Mouse (Mus musculus) ES-Bruce4 (cell line): ENCODE measurements around the gene Dscaml1. TPM values are rescaled to one million over a fixed set of nuclear protein-coding genes. Genes with fewer than 3 reads are reported as not detected.

Experiments used
- H3K27ac ChIP-seq: 2 replicates; pipeline ENCODE4 v1.5.1; 2012; ENCODE audit warnings: low read length, inconsistent platforms; ENCODE audit not compliant: insufficient read depth
- H3K27me3 ChIP-seq: 2 replicates; pipeline ENCODE4 v1.6.1; 2012; ENCODE audit warnings: mild to moderate bottlenecking, low read length, inconsistent platforms; ENCODE audit not compliant: control insufficient read depth, poor library complexity, insufficient read depth, severe bottlenecking
- H3K36me3 ChIP-seq: 2 replicates; pipeline ENCODE4 v1.6.1; 2012; ENCODE audit warnings: inconsistent platforms, mild to moderate bottlenecking, low read length, moderate library complexity; ENCODE audit not compliant: control insufficient read depth, poor library complexity, insufficient read depth, severe bottlenecking
- H3K4me1 ChIP-seq: one replicate; pipeline ENCODE4 v1.8.1; 2011; ENCODE audit warnings: low read length; ENCODE audit not compliant: control insufficient read depth, insufficient read depth
- H3K4me3 ChIP-seq: 2 replicates; pipeline ENCODE4 v1.5.1; 2011; ENCODE audit warnings: low read depth, mild to moderate bottlenecking, low read length
- H3K9ac ChIP-seq: 2 replicates; pipeline ENCODE4 v1.6.1; 2012; ENCODE audit warnings: low read depth, mild to moderate bottlenecking, inconsistent platforms; ENCODE audit not compliant: poor library complexity, severe bottlenecking
- H3K9me3 ChIP-seq: replicated peaks from 2 replicates; pipeline ENCODE4 v1.6.1; 2012; ENCODE audit warnings: mild to moderate bottlenecking, low read length, inconsistent platforms; ENCODE audit not compliant: control insufficient read depth, poor library complexity, insufficient read depth, severe bottlenecking
- CTCF ChIP-seq: IDR thresholded peaks from one replicate; pipeline ENCODE4 v1.8.1; 2011; ENCODE audit warnings: low read depth, low read length
- EP300 ChIP-seq: IDR thresholded peaks from 2 replicates; pipeline ENCODE4 v1.6.1; 2011; ENCODE audit warnings: low read depth, low read length; ENCODE audit not compliant: insufficient read depth
- POLR2A ChIP-seq: IDR thresholded peaks from one replicate; pipeline ENCODE4 v1.8.1; 2011; ENCODE audit warnings: low read length; ENCODE audit not compliant: insufficient read depth
- polyA plus RNA-seq: library from polyadenylated mRNA; stranded (reverse); fragments of >200 nt; gene quantifications from 2 replicates; pipeline ENCODE4 v1.2.4, GENCODE M21; 2011; ENCODE audit warnings: low read depth; ENCODE audit not compliant: missing spikeins, insufficient read depth, insufficient read length

Gene Dscaml1
- polyA plus RNA-seq, 1 experiment: 4.0 TPM

DNA sequence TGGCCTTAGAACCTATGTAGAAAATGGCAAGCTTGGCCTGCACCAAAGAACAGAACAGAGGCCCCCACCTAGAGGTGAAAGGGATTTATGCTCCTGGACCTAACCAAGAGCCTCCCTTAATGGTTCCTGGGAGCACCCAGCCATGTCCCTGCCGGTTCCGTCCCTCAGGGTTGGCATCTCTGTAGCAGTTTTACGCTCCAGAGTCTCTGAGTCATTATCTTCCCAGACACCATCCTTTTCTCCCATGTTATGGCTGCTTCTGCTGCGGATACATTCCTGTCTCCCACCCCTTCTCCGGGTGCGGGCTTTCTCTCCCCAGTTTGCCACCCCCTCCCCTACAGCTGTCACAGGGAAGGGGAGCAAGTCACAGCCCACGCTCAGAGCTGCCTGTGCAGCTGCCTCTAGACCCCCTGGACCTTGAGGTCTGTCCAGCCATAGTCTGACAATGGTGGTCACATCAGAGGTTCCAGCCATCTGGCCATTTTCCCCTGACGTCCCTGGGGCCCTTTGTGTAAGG lies 108.1 kb downstream of the Dscaml1 start:
- Histone ChIP-seq H3K9me3 (no peaks in the 10 kb centered on the region), H3K4me1 (no peaks in the 10 kb centered on the region), H3K9ac (no peak overlapping the region), H3K36me3 (no peaks in the 10 kb centered on the region), H3K27ac (no peak overlapping the region), H3K4me3 (no peak overlapping the region), H3K27me3 (no peaks in the 10 kb centered on the region)
- TF ChIP-seq POLR2A (no peak), EP300 (no peak), CTCF (no peak)

DNA sequence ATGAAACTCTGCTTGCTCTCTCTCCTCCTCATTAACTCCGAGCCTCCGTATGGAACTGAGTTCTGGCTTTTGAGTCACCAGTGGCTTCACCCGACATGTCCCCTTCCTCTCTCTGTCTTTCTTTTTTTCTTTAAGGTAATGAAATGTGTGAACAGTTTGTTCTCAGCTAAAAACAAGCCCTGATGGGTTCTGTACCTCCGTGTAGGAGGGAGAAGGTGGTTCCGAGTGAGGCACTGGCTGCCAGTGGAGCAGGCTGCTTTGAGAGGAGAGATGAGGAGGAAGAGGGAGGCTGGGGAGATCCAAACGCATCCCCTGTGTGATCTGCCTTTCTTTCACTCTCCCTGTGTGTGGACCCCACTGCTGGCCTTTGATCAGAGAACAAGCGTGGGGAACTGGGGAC lies 111.2 kb downstream of the Dscaml1 start:
- Histone ChIP-seq H3K4me3 (no peak overlapping the region), H3K4me1 (no peaks in the 10 kb centered on the region), H3K9ac (no peak overlapping the region), H3K36me3 (no peaks in the 10 kb centered on the region), H3K27ac (no peak overlapping the region), H3K27me3 (no peaks in the 10 kb centered on the region), H3K9me3 (no peaks in the 10 kb centered on the region)
- no peak for TF ChIP-seq CTCF
- no peak for TF ChIP-seq EP300
- TF ChIP-seq POLR2A: no peak

DNA sequence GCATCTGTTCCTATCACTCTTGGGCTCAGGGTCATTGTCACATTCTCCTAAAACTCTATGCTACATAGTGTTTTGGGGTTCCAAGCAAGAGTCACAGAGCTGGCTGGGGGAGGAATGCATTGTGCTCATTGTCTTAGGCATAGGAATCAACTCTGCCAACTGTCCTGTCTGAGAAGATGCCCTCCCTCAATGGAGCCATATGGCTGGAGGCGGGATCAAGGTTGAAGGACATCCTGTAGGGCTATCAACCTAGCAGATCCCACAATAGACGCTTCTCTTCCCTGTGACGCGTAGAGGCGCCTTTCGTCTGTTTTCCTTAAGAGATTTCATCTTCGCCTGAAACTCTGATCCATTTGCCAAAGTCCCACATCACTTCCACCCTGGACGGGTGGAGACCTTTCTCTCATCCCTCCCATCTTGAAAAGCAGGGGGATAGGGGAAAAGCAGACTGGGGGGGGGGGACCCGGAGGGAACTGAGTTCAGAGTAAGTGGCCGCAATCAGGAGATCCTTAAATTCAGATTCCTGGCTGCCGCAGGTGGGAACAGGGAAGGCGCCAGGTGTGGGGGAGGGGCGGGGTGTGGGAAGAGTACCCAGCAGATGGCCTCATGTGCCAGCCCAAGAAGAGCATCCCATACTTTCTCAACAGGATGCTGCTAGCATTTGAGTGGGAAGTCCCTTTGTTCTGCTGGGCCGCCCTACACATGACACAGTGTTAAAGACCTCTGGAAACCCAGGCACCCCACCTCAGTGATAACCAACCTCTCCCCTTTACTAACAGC lies 113.0 kb downstream of the Dscaml1 start:
- Histone ChIP-seq H3K27ac (no peak overlapping the region), H3K9me3 (no peaks in the 10 kb centered on the region), H3K9ac (no peak overlapping the region), H3K4me1 (no peaks in the 10 kb centered on the region), H3K4me3 (no peak overlapping the region), H3K27me3 (no peaks in the 10 kb centered on the region), H3K36me3 (no peaks in the 10 kb centered on the region)
- TF ChIP-seq CTCF (no peak), EP300 (no peak), POLR2A (no peak)

DNA sequence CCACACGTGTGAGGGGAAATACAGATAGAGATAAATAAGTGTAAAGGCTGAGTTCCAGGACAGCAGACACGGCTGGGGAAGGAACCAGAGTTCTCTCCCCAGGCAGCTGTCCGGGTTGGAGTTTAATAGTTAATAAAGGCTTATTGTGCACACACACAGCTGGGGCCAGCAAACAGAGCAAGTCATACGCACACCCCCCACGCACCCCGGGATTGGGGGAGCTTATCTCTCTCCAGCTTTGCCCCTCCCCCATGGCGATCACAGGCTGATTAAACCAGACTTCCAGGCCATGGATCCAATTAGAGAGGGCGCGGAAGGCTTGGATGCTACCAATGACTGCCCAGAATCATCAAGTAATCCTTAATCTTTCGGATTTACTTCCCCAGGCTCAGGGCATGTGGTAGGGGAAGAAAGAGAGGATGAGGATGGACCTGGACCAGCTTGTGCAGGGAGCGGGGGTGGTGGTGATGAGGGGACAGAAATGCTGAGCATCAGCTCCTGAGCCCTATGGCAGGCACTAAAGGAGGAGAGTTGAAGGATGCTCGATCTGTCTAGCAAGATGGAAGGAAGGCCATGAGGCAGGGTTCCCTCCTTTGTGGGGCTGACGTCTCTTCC lies 119.7 kb downstream of the Dscaml1 start:
- Histone ChIP-seq H3K9ac (no peak overlapping the region), H3K27me3 (no peaks in the 10 kb centered on the region), H3K4me3 (no peak overlapping the region), H3K27ac (no peak overlapping the region), H3K9me3 (no peaks in the 10 kb centered on the region), H3K4me1 (no peaks in the 10 kb centered on the region), H3K36me3 (no peaks in the 10 kb centered on the region)
- TF ChIP-seq POLR2A (no peak), EP300 (no peak), CTCF (no peak)

DNA sequence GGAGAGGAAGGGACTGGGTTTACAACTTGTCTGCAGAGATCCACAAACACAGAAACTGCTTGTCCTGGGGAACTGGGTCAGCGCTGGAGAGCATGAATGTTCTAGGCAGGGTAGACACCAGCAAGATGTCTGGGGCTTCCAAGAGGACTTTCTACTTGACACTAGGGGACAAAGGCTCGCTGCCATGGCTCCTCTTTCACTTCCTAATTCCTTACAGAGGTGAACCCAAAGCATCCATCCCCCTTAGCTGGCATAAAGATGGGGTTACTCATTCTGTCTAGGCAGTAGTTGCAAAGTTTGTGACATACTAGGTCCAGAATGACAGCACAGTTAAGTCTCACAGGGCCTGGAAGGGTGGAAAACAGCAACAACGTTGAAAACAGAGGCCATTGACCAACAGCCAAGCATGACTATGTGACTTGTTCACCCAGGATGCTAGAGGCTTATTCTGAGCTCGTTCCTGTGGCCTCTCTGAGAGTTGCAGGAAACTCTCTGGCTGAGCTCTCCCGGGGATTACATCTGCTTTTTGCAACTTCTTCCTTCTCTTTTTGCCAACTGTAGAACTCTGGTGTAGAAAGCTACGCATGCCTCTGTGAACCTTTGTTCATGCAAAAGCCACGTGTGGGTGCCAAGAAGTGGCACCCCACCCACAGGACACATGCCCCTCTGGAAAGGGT lies 120.6 kb downstream of the Dscaml1 start:
- no peaks in the 10 kb centered on the region for H3K36me3 ChIP-seq
- no peaks in the 10 kb centered on the region for H3K27me3 ChIP-seq
- no peak overlapping the region for H3K9ac ChIP-seq
- TF ChIP-seq CTCF (no peak), EP300 (no peak), POLR2A (no peak)
- H3K9me3 ChIP-seq: no peaks in the 10 kb centered on the region
- H3K27ac ChIP-seq: no peak overlapping the region
- no peak overlapping the region for H3K4me3 ChIP-seq
- no peaks in the 10 kb centered on the region for H3K4me1 ChIP-seq
